Comparison of ENCODE assay signal across 13 mouse cellular contexts in genomic region chr14:25123541-25124337, GRCm38 (mm10).
DNase-seq lines count a peak whose midpoint lies in the region; ATAC-seq and TF ChIP-seq lines count a peak whose summit lies in the region.
"Had no signal": no experiment of that assay in that cellular context is flagged by ENCODE, and none has a peak within 500 bp of the region (broad histone marks: within the 10 kb centered on the region; RNA-seq: fewer than 3 reads in every experiment).

No protein-coding gene starts in this region.

- no peak for DNase-seq in heart, embryonic 10.5 days (ENCODE audit: low spot score)
- no peak for DNase-seq in heart, postnatal 14 days
- peak; percentile 67 for DNase-seq in forebrain, embryonic 11.5 days (ENCODE audit: low spot score)
- DNase-seq in hindbrain, postnatal 0 days (ENCODE audit: low spot score), result no peak
- no peak for DNase-seq in heart, adult 9 months (ENCODE audit: low spot score in 2 of 2)
- no peak for DNase-seq in spleen, adult 12 weeks (ENCODE audit: low spot score)
- DNase-seq: B cell, adult 2 months; heart, postnatal 10 days; liver; lung, postnatal 4 days had no signal

- H3K27me3 ChIP-seq in heart, embryonic 10.5 days (ENCODE audit: insufficient read depth, poor library complexity, severe bottlenecking), result no peaks in the 10 kb centered on the region
- H3K27me3 ChIP-seq in forebrain, embryonic 11.5 days (ENCODE audit: control insufficient read depth, insufficient read depth, low read length), result no peaks in the 10 kb centered on the region
- H3K27me3 ChIP-seq in hindbrain, postnatal 0 days (ENCODE audit: insufficient read depth, low read length), result no peaks in the 10 kb centered on the region
- H3K27me3 ChIP-seq in neural tube, embryonic 12.5 days (replicated peaks), result no peaks in the 10 kb centered on the region
- H3K27me3 ChIP-seq: Patski had no signal

- H3K36me3 ChIP-seq in heart, embryonic 10.5 days, result no peaks in the 10 kb centered on the region
- no peaks in the 10 kb centered on the region for H3K36me3 ChIP-seq in forebrain, embryonic 11.5 days (ENCODE audit: control insufficient read depth, insufficient read depth, low read length)
- no peaks in the 10 kb centered on the region for H3K36me3 ChIP-seq in hindbrain, postnatal 0 days (ENCODE audit: insufficient read depth, low read length)
- H3K36me3 ChIP-seq in neural tube, embryonic 12.5 days, result no peaks in the 10 kb centered on the region

- H3K27ac ChIP-seq in heart, embryonic 10.5 days, result peak overlapping the region; percentile 37; the same call in 1 of the 2 replicates
- H3K27ac ChIP-seq in forebrain, embryonic 11.5 days (ENCODE audit: low read depth, low read length), result peak overlapping the region; percentile 65
- 0 out of 2 replicates have a peak overlapping the region, but pooled peaks have one; percentile 41 for H3K27ac ChIP-seq in hindbrain, postnatal 0 days
- peak overlapping the region; percentile 18; the same call in 1 of the 2 replicates for H3K27ac ChIP-seq in neural tube, embryonic 12.5 days

- no peak for TF ChIP-seq CTCF in hindbrain, postnatal 0 days (IDR thresholded peaks at IDR 0.05; ENCODE audit: low read depth)

- no peak overlapping the region for H3K4me3 ChIP-seq in heart, embryonic 10.5 days
- H3K4me3 ChIP-seq in forebrain, embryonic 11.5 days (ENCODE audit: low read depth, low read length), result no peak overlapping the region
- H3K4me3 ChIP-seq in hindbrain, postnatal 0 days (ENCODE audit: low read length), result no peak overlapping the region
- H3K4me3 ChIP-seq in neural tube, embryonic 12.5 days, result no peak overlapping the region

- peak overlapping the region; percentile 50 for H3K9ac ChIP-seq in forebrain, embryonic 11.5 days (ENCODE audit: low read length)
- no peak overlapping the region for H3K9ac ChIP-seq in hindbrain, postnatal 0 days (replicated peaks; ENCODE audit: low read length)
- no peak overlapping the region for H3K9ac ChIP-seq in neural tube, embryonic 12.5 days

- 59% methylated on average over 18 of the region's 18 CpGs for WGBS in heart, embryonic 10.5 days
- WGBS in forebrain, embryonic 11.5 days, result 31% methylated on average over 18 of the region's 18 CpGs
- 32% methylated on average over 18 of the region's 18 CpGs for WGBS in hindbrain, postnatal 0 days
- WGBS in neural tube, embryonic 12.5 days, result 27% methylated on average over 18 of the region's 18 CpGs

- peak; percentile 65 for ATAC-seq in forebrain, embryonic 11.5 days (replicated peaks; ENCODE audit: low FRiP score)
- no peak for ATAC-seq in hindbrain, postnatal 0 days
- peak; percentile 17; the same call in 1 of the 2 replicates for ATAC-seq in neural tube, embryonic 12.5 days (ENCODE audit: low FRiP score, low read depth)
- no peak for ATAC-seq in cerebellum, adult (ENCODE audit: insufficient number of reproducible peaks, low FRiP score, low TSS enrichment)
- ATAC-seq: Patski had no signal

- H3K9me3 ChIP-seq in heart, embryonic 10.5 days, result no peaks in the 10 kb centered on the region
- H3K9me3 ChIP-seq in forebrain, embryonic 11.5 days (ENCODE audit: control insufficient read depth, low read length), result no peaks in the 10 kb centered on the region
- H3K9me3 ChIP-seq in hindbrain, postnatal 0 days (ENCODE audit: low read length), result no peaks in the 10 kb centered on the region
- no peaks in the 10 kb centered on the region for H3K9me3 ChIP-seq in neural tube, embryonic 12.5 days

- intact Hi-C loops in heart, postnatal 14 days (cut with DNase I), result no loop called here

- H3K4me1 ChIP-seq in heart, embryonic 10.5 days, result peaks cover 24% of the 10 kb centered on the region
- peaks cover 33% of the 10 kb centered on the region for H3K4me1 ChIP-seq in forebrain, embryonic 11.5 days (replicated peaks; ENCODE audit: control insufficient read depth, insufficient read depth, low read length)
- H3K4me1 ChIP-seq in hindbrain, postnatal 0 days (ENCODE audit: insufficient read depth, low read length), result peaks cover 24% of the 10 kb centered on the region
- peaks cover 44% of the 10 kb centered on the region for H3K4me1 ChIP-seq in neural tube, embryonic 12.5 days

- no peak overlapping the region for H3K4me2 ChIP-seq in forebrain, embryonic 11.5 days (ENCODE audit: low read depth, low read length, severe bottlenecking)
- no peak overlapping the region for H3K4me2 ChIP-seq in hindbrain, postnatal 0 days (ENCODE audit: low read depth, low read length)
- H3K4me2 ChIP-seq in neural tube, embryonic 12.5 days (replicated peaks), result no peak overlapping the region

Comparison
In these comparisons a context has a peak if more than half of its experiments do, and no peak if none do; other contexts are left out.
1. ATAC-seq: peak in forebrain, embryonic 11.5 days (single experiment) and neural tube, embryonic 12.5 days (single experiment); none in hindbrain, postnatal 0 days (single experiment) and cerebellum, adult (single experiment).
2. Peak in every context shown above with its lines, with median percentiles within 50 percentile points of each other: H3K27ac ChIP-seq.